Mouse (Mus musculus): ENCODE measurements around the gene Gm11172.

Gm11172 gene

DNA sequence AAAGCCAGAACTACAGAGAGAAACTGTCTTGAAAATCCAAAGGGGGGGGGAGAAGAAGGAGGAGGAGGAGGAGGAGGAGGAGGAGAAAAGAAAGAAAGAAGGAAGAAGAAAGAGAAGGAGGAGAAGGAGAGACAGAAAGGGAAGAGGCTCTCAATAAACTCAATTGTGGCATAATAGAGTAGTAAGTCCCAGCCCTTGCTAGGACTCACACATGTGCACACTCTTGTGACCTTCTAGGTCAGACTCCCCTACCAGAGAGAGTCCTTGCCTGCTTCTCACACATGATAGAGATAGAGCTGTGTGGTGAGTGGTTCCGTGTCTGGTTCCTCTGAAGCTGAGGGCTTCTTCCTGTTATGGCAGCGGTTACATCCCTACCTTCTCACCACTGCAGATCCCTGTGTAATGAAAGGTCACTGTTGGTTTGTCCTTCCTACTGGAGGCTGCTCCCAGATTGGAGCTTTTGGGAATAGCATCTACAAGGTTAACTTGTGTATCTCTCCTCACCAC is at the start of gene Gm11172:
Gm11172 (plus strand) TSS at position 51 of the 507 bp plus-strand sequence.
- DNase-seq (ENCODE audit: low read depth, low spot score) = no peak

DNA sequence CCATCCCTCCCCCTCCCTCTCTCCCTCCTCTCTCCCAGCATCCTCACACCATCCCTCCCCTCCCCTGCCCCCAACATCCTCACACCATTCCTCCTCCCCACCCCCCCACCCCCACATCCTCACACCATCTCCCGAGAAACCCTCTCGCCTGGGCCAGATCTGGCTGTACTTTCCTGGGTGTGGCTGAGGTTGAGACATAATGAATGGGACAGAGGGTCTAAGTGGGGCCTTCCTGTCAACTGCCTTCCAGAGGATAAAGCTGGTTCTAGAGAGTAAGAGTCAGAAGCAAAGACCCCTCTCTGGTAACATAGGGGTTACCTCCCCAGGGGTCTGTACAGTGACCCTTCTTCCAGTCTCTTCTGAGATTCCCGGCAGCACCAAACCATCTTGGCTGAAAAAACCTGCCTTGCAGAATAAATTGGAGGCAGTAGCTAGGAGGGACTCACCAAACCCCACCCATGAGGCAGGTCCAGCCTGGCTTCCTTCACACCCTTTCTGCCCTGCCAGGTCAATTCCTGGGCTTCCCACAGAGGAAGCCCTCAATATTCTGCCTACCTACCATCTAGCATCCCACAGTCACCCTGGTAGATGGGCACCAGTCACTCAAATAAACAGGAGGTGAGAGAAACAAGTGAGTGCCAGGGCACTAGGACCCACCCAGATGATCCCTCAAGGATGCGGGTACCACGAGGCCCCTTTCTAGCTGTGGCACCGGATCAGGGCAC is 49.0 kb upstream of the Gm11172 start:
- DNase-seq (ENCODE audit: low read depth, low spot score) = no peak

- DNase-seq (ENCODE audit: low read depth, low spot score) = no peak
These were observed 48.4 kb upstream of the Gm11172 start for GRCm38 (mm10) chr16:10764323-10764722.

- DNase-seq (ENCODE audit: low read depth, low spot score) = peak; percentile 83
These were observed 45.6 kb upstream of the Gm11172 start for GRCm38 (mm10) chr16:10767158-10767557.

DNA sequence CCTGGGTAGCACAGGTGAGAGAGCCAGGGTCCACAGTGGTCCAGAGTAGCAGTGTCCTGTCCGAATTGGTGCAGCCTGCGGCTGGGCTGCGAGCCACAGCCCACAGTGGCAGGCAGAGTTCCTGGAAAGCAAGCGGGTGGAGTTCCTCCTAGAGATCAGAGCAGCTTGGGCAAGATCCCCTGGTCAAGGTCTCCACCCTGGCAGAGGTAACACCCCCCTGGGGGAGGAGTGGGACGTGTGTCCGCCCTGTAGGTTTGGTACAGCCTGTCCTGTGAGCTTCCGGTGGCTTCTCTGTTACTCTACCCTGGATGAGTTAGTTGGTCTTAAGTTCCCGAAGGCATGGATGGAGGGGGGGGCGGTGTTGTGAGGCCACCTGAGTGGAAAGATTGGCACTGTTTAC is 43.9 kb upstream of the Gm11172 start:
- no peak for DNase-seq (ENCODE audit: low read depth, low spot score)

DNA sequence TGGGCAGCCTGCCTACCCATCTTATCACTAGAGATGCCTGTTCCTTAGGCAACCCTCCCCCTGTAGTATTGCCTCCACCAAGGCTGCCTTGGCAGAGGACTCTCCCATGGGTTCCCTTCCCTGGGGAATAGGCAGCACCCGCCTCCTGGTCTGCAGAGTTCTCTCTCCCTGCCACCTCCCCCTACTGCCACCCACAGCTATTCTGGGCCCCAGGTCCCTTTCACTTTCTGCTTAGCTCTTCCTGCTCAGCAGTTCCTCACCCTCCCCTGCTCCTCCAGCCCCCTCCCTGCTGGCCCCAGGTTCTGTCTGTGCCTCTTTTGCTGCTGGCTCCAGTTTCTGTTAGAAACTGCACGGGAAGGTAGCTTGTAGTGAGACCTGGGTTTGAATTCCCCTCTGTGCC is 43.1 kb upstream of the Gm11172 start:
- DNase-seq (ENCODE audit: low read depth, low spot score) = no peak

- DNase-seq (ENCODE audit: low read depth, low spot score) = no peak
These were observed 42.0 kb upstream of the Gm11172 start for GRCm38 (mm10) chr16:10770531-10771325.

- DNase-seq (ENCODE audit: low read depth, low spot score) = no peak
These were observed 40.8 kb upstream of the Gm11172 start for GRCm38 (mm10) chr16:10771769-10772510.

GRCm38 (mm10) chr16:10773543-10773942 is 39.2 kb upstream of the Gm11172 start:
- DNase-seq (ENCODE audit: low read depth, low spot score) = no peak

GRCm38 (mm10) chr16:10774726-10775125 is 38.0 kb upstream of the Gm11172 start:
- no peak for DNase-seq (ENCODE audit: low read depth, low spot score)

- no peak for DNase-seq (ENCODE audit: low read depth, low spot score)
These were observed 36.4 kb upstream of the Gm11172 start for GRCm38 (mm10) chr16:10776322-10776721.

GRCm38 (mm10) chr16:10777579-10778160 is 35.0 kb upstream of the Gm11172 start:
- no peak for DNase-seq (ENCODE audit: low read depth, low spot score)

DNA sequence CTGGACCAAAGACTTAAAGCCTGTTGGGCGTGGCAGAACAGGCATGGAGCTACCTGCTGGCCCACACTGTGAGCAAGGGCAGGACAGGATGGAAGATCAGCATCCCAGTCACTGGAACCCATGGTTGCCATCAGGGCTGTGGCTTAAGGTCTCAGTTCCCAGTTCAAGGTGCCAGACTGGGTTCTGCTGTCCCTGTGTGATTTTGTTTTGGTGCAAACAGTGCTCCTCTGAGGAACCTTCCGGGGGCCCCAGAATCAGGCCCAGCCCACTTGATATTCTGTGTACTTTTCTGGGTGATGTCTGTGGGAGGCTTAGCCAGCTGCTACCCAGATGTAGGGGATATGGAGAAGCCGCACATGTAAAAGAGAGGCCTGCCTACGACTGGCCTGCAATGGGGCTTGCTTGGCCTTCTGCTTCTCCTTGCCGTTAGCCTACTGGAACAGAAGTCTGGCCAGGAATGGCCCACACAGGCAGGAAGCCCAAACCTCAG is 32.0 kb upstream of the Gm11172 start:
- DNase-seq (ENCODE audit: low read depth, low spot score) = no peak

GRCm38 (mm10) chr16:10781862-10782371 is 30.8 kb upstream of the Gm11172 start:
- peak; percentile 39 for DNase-seq (ENCODE audit: low read depth, low spot score)

DNA sequence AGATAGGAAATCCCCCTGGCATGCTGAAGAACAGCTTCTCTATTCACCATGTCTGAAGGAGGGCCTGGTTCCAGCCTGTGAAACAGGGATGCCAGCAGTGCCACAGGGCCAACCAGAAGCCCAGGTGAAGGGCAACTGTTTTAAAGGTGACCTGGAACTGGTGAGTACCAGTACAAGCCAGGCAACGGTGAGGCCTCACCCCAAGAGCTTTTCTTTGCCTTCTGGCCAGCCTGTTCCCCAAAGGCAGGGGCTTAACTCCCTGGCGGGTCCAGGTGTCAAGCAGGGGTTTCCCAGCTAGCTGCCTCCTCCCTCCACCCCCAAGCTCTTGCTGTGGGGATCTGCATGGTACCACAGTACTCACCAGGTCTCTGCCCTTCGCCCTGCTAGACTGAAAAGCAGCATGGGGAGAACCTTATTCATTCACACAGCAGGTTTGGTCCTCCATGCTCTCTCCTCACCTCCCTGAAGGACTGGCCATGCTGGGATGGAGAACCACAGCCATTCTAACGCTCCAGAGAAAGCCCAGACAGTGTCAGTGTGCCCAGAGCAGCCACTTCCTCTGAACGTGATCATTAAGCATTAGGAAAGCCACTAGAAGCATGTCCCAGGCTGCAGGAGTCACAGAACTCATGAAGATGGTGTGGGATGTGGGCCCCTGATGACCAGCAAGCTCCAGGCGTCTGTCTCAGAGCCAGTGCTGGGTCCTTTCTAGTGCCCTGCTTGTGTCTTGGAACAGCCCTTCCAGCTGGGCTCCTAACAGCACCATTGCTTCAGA is 30.2 kb upstream of the Gm11172 start:
- no peak for DNase-seq (ENCODE audit: low read depth, low spot score)

DNA sequence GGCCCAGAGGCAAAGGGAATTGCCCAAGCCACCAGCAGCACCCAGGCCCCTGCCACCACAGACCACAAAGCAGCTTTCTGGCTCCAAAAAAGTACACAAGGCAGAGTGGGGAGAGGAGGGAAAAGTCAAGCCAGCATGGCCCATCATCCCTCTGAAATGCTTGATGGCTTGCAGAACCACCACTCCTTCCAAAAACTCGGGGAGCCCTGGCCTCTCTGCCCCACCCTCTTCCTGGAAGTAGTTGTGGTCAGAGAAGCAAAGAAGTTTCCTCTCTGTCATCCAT is 29.6 kb upstream of the Gm11172 start:
- DNase-seq (ENCODE audit: low read depth, low spot score) = no peak

- no peak for DNase-seq (ENCODE audit: low read depth, low spot score)
These were observed 29.3 kb upstream of the Gm11172 start for GRCm38 (mm10) chr16:10783451-10783850.

GRCm38 (mm10) chr16:10783883-10784792 is 28.6 kb upstream of the Gm11172 start:
- DNase-seq (ENCODE audit: low read depth, low spot score) = peak; percentile 28

- peak; percentile 90 for DNase-seq (ENCODE audit: low read depth, low spot score)
These were observed 27.8 kb upstream of the Gm11172 start for GRCm38 (mm10) chr16:10784793-10785370.

Measured in R1 (cell line).